Mouse (Mus musculus) E14TG2a.4 (cell line): ENCODE measurements around the gene Tmem121.

Experiments
- H3K27me3 ChIP-seq: 2 replicates; pipeline ENCODE4 v1.6.1; 2014; ENCODE audit warnings: low read length, control low read depth; ENCODE audit not compliant: insufficient read depth
- H3K36me3 ChIP-seq: 2 replicates; pipeline ENCODE4 v1.6.1; 2014; ENCODE audit warnings: low read length, control low read depth; ENCODE audit not compliant: insufficient read depth
- H3K4me1 ChIP-seq: replicated peaks from 2 replicates; pipeline ENCODE4 v1.6.1; 2014; ENCODE audit warnings: low read depth, low read length, control low read depth
- H3K4me3 ChIP-seq: replicated peaks from 2 replicates; pipeline ENCODE4 v1.5.1; 2014; ENCODE audit warnings: mild to moderate bottlenecking, low read length
- H3K9me3 ChIP-seq: 2 replicates; pipeline ENCODE4 v1.6.1; 2014; ENCODE audit warnings: low read length, control low read depth
- CTCF ChIP-seq: conservative IDR thresholded peaks from 2 replicates; pipeline ENCODE4 v1.5.1; 2014; ENCODE audit warnings: low read length
- NANOG ChIP-seq: IDR thresholded peaks from 2 replicates; pipeline ENCODE4 v1.6.1; 2014; ENCODE audit warnings: borderline replicate concordance, low read length, mixed read lengths
- POU5F1 ChIP-seq: IDR thresholded peaks from 2 replicates; pipeline ENCODE4 v1.6.1; 2014; ENCODE audit warnings: low read length, borderline replicate concordance

Tmem121 gene

GRCm38 (mm10) chr12:113163561-113164006 is 22.1 kb upstream of the Tmem121 start:
- no peak for TF ChIP-seq NANOG
- no peak for TF ChIP-seq POU5F1
- no peak for TF ChIP-seq CTCF
- Histone ChIP-seq H3K4me1 (peaks cover 60% of the 10 kb centered on the region), H3K27me3 (no peaks in the 10 kb centered on the region), H3K36me3 (peaks cover 57% of the 10 kb centered on the region), H3K4me3 (no peak overlapping the region), H3K9me3 (no peaks in the 10 kb centered on the region)

GRCm38 (mm10) chr12:113168031-113168536 is 17.6 kb upstream of the Tmem121 start:
- Histone ChIP-seq H3K4me1 (peaks cover 23% of the 10 kb centered on the region), H3K36me3 (peaks cover 19% of the 10 kb centered on the region), H3K9me3 (no peaks in the 10 kb centered on the region), H3K4me3 (no peak overlapping the region), H3K27me3 (no peaks in the 10 kb centered on the region)
- TF ChIP-seq CTCF, result no peak
- TF ChIP-seq NANOG, result no peak
- no peak for TF ChIP-seq POU5F1

- Histone ChIP-seq H3K9me3 (no peaks in the 10 kb centered on the region), H3K4me1 (peaks cover 14% of the 10 kb centered on the region), H3K27me3 (no peaks in the 10 kb centered on the region; the same call in 1 of the 2 replicates), H3K36me3 (no peaks in the 10 kb centered on the region), H3K4me3 (no peak overlapping the region)
- TF ChIP-seq POU5F1 (no peak), CTCF (no peak), NANOG (no peak)
Measured at GRCm38 (mm10) chr12:113176960-113177725, 8.6 kb upstream of the Tmem121 start.

GRCm38 (mm10) chr12:113181020-113181419 is 4.7 kb upstream of the Tmem121 start:
- Histone ChIP-seq H3K4me3 (no peak overlapping the region), H3K36me3 (no peaks in the 10 kb centered on the region), H3K9me3 (no peaks in the 10 kb centered on the region), H3K27me3 (peaks cover 16% of the 10 kb centered on the region), H3K4me1 (peaks cover 21% of the 10 kb centered on the region)
- TF ChIP-seq NANOG, result no peak
- no peak for TF ChIP-seq CTCF
- TF ChIP-seq POU5F1, result no peak

- no peak for TF ChIP-seq CTCF
- no peak for TF ChIP-seq POU5F1
- no peak for TF ChIP-seq NANOG
- Histone ChIP-seq H3K9me3 (no peaks in the 10 kb centered on the region), H3K27me3 (peaks cover 55% of the 10 kb centered on the region)
Measured at GRCm38 (mm10) chr12:113184945-113185344, 785 bp upstream of the Tmem121 start.

GRCm38 (mm10) chr12:113186326-113187010 is 738 bp downstream of the Tmem121 start:
- H3K27me3 ChIP-seq, result peaks cover 59% of the 10 kb centered on the region
- H3K4me3 ChIP-seq, result peak overlapping the region; percentile 87
- no peaks in the 10 kb centered on the region for H3K9me3 ChIP-seq
- peaks cover 39% of the 10 kb centered on the region for H3K4me1 ChIP-seq
- peaks cover 14% of the 10 kb centered on the region for H3K36me3 ChIP-seq
- TF ChIP-seq CTCF (no peak), POU5F1 (no peak), NANOG (no peak)

More at GRCm38 (mm10) chr12:113184945-113185344, 785 bp upstream of the Tmem121 start:
- Histone ChIP-seq H3K36me3 (peaks cover 9% of the 10 kb centered on the region), H3K4me3 (peak overlapping the region; percentile 87; the same call in 1 of the 2 replicates), H3K4me1 (peaks cover 31% of the 10 kb centered on the region)

GRCm38 (mm10) chr12:113187011-113187375 is 1.3 kb downstream of the Tmem121 start:
- H3K36me3 ChIP-seq, result peaks cover 14% of the 10 kb centered on the region
- TF ChIP-seq NANOG (no peak), CTCF (no peak), POU5F1 (no peak)
- H3K4me1 ChIP-seq, result peaks cover 42% of the 10 kb centered on the region
- peak overlapping the region; percentile 78 for H3K4me3 ChIP-seq
- no peaks in the 10 kb centered on the region for H3K9me3 ChIP-seq
- peaks cover 59% of the 10 kb centered on the region for H3K27me3 ChIP-seq

- H3K27me3 ChIP-seq, result peaks cover 59% of the 10 kb centered on the region
- H3K36me3 ChIP-seq, result peaks cover 14% of the 10 kb centered on the region
- peaks cover 42% of the 10 kb centered on the region for H3K4me1 ChIP-seq
- H3K4me3 ChIP-seq, result peak overlapping the region; percentile 78
- no peak for TF ChIP-seq NANOG
- TF ChIP-seq CTCF, result peak; percentile 51
- H3K9me3 ChIP-seq, result no peaks in the 10 kb centered on the region
Measured at GRCm38 (mm10) chr12:113187584-113188295, 2.0 kb downstream of the Tmem121 start.
